Mouse (Mus musculus) heart, embryonic 16.5 days (tissue): ENCODE results near the gene Mgat1. TPM values are rescaled to one million over a fixed set of nuclear protein-coding genes. Genes with fewer than 3 reads are reported as not detected.
A peak's percentile ranks its signal among the peaks of the same experiment; 100 is the strongest.

Source experiments
- ATAC-seq: fragments of 200-750 bp; cut with Nextera tagmentation; replicated peaks from 2 replicates; pipeline ENCODE4 v1.8.0; 2017; ENCODE audit warnings: moderate number of reproducible peaks; ENCODE audit not compliant: insufficient read depth, low FRiP score; ENCODE audit errors: extremely low read depth
- H3K27ac ChIP-seq: fragments of 300-500 bp; sonication (generic); 2 replicates; pipeline ENCODE4 v1.5.1; 2014; ENCODE audit warnings: mild to moderate bottlenecking, low read length, control low read depth, moderate library complexity
- H3K27me3 ChIP-seq: fragments of 300-500 bp; sonication (generic); 2 replicates; pipeline ENCODE4 v1.6.1; 2014; ENCODE audit warnings: low read length, mixed read lengths; ENCODE audit not compliant: control insufficient read depth, insufficient read depth
- H3K36me3 ChIP-seq: fragments of 300-500 bp; sonication (generic); 2 replicates; pipeline ENCODE4 v1.6.1; 2014; ENCODE audit not compliant: control insufficient read depth, insufficient read depth
- H3K4me1 ChIP-seq: fragments of 300-500 bp; sonication (generic); 2 replicates; pipeline ENCODE4 v1.6.1; 2014; ENCODE audit warnings: low read length, mixed read lengths; ENCODE audit not compliant: control insufficient read depth, insufficient read depth
- H3K4me2 ChIP-seq: fragments of 300-500 bp; sonication (generic); 2 replicates; pipeline ENCODE4 v1.6.1; 2014; ENCODE audit warnings: low read depth, mild to moderate bottlenecking, control low read depth, low read length
- H3K4me3 ChIP-seq: fragments of 300-500 bp; sonication (generic); 2 replicates; pipeline ENCODE4 v1.5.1; 2014; ENCODE audit warnings: mild to moderate bottlenecking, control low read depth, low read length
- H3K9ac ChIP-seq: fragments of 300-500 bp; sonication (generic); 2 replicates; pipeline ENCODE4 v1.6.1; 2014; ENCODE audit warnings: low read length, control low read depth
- H3K9me3 ChIP-seq: fragments of 300-500 bp; sonication (generic); replicated peaks from 2 replicates; pipeline ENCODE4 v1.6.1; 2016; ENCODE audit warnings: low read length; ENCODE audit not compliant: control insufficient read depth
- WGBS: fragments of 180-500 bp; shearing (Covaris S2); extraction: QIAGEN DNeasy Blood & Tissue Kit; methylation state at CpG from one replicate; pipeline ENCODE4 v1.1.7; 2014; 5-methylcytosine and 5-hydroxymethylcytosine counted together
- polyA plus RNA-seq: library from polyadenylated mRNA; unstranded; fragments of >200 nt; fragmentation: Nextera tagmentation; extraction: Ambion mirVana; gene quantifications from 2 replicates; pipeline ENCODE4 v1.2.1, GENCODE M21; 2015

Gene Mgat1
- polyA plus RNA-seq, 1 experiment from 2014 or later, result 57.4 TPM

GRCm38 (mm10) chr11:49203771-49204497 is 40.1 kb upstream of the Mgat1 start:
- H3K4me3 ChIP-seq, result peak overlapping the region; percentile 93
- no peaks in the 10 kb centered on the region for H3K9me3 ChIP-seq
- peak overlapping the region; percentile 100 for H3K27ac ChIP-seq
- no peaks in the 10 kb centered on the region for H3K27me3 ChIP-seq
- peak overlapping the region; percentile 93 for H3K4me2 ChIP-seq
- ATAC-seq, result peak; percentile 62
- H3K4me1 ChIP-seq, result peaks cover 20% of the 10 kb centered on the region
- H3K9ac ChIP-seq, result peak overlapping the region; percentile 98
- no peaks in the 10 kb centered on the region; the same call in 1 of the 2 replicates for H3K36me3 ChIP-seq
- WGBS, result under 1% methylated on average over 24 of the region's 24 CpGs

GRCm38 (mm10) chr11:49205080-49205590 is 38.9 kb upstream of the Mgat1 start:
- Histone ChIP-seq H3K27me3 (no peaks in the 10 kb centered on the region), H3K4me1 (peaks cover 24% of the 10 kb centered on the region), H3K4me2 (peak overlapping the region; percentile 93), H3K9me3 (no peaks in the 10 kb centered on the region), H3K27ac (no peak overlapping the region), H3K36me3 (no peaks in the 10 kb centered on the region; the same call in 1 of the 2 replicates), H3K9ac (no peak overlapping the region), H3K4me3 (peak overlapping the region; percentile 93; the same call in 1 of the 2 replicates)
- 60% methylated on average over 6 of the region's 6 CpGs for WGBS
- ATAC-seq, result no peak

- 97% methylated on average over 1 of the region's 1 CpGs for WGBS
- no peaks in the 10 kb centered on the region for H3K27me3 ChIP-seq
- H3K9ac ChIP-seq, result no peak overlapping the region
- no peak for ATAC-seq
- no peaks in the 10 kb centered on the region; the same call in 1 of the 2 replicates for H3K36me3 ChIP-seq
- H3K4me2 ChIP-seq, result no peak overlapping the region
- peaks cover 18% of the 10 kb centered on the region for H3K4me1 ChIP-seq
- H3K9me3 ChIP-seq, result no peaks in the 10 kb centered on the region
- H3K27ac ChIP-seq, result no peak overlapping the region
- no peak overlapping the region for H3K4me3 ChIP-seq
Observed at GRCm38 (mm10) chr11:49207495-49207894, 36.5 kb upstream of the Mgat1 start.

- Histone ChIP-seq H3K36me3 (peaks cover 36% of the 10 kb centered on the region), H3K4me1 (peaks cover 4% of the 10 kb centered on the region; the same call in 1 of the 2 replicates)
- ATAC-seq, result no peak
Observed at GRCm38 (mm10) chr11:49212577-49212976, 31.4 kb upstream of the Mgat1 start.

GRCm38 (mm10) chr11:49213505-49213904 is 30.5 kb upstream of the Mgat1 start:
- 94% methylated on average over 1 of the region's 1 CpGs for WGBS
- no peaks in the 10 kb centered on the region for H3K9me3 ChIP-seq
- no peak overlapping the region for H3K4me2 ChIP-seq
- H3K4me1 ChIP-seq, result peaks cover 4% of the 10 kb centered on the region; the same call in 1 of the 2 replicates
- H3K27me3 ChIP-seq, result no peaks in the 10 kb centered on the region
- no peak for ATAC-seq
- peaks cover 36% of the 10 kb centered on the region for H3K36me3 ChIP-seq
- no peak overlapping the region for H3K9ac ChIP-seq
- H3K4me3 ChIP-seq, result no peak overlapping the region
- H3K27ac ChIP-seq, result no peak overlapping the region

More at GRCm38 (mm10) chr11:49212577-49212976, 31.4 kb upstream of the Mgat1 start:
- H3K27ac ChIP-seq, result no peak overlapping the region
- H3K9me3 ChIP-seq, result no peaks in the 10 kb centered on the region
- no peaks in the 10 kb centered on the region for H3K27me3 ChIP-seq
- H3K4me2 ChIP-seq, result no peak overlapping the region
- H3K4me3 ChIP-seq, result no peak overlapping the region
- H3K9ac ChIP-seq, result no peak overlapping the region

GRCm38 (mm10) chr11:49219271-49219670 is 24.7 kb upstream of the Mgat1 start:
- 97% methylated on average over 2 of the region's 2 CpGs for whole genome bisulfite sequencing
- Histone ChIP-seq H3K27ac (no peak overlapping the region), H3K27me3 (no peaks in the 10 kb centered on the region), H3K9ac (no peak overlapping the region), H3K4me1 (no peaks in the 10 kb centered on the region), H3K9me3 (no peaks in the 10 kb centered on the region), H3K36me3 (peaks cover 30% of the 10 kb centered on the region), H3K4me2 (no peak overlapping the region), H3K4me3 (no peak overlapping the region)
- no peak for ATAC-seq

- no peak overlapping the region for H3K4me2 ChIP-seq
- H3K9me3 ChIP-seq, result no peaks in the 10 kb centered on the region
- no peak overlapping the region for H3K4me3 ChIP-seq
- no peak overlapping the region for H3K9ac ChIP-seq
- no peaks in the 10 kb centered on the region for H3K4me1 ChIP-seq
- no peak overlapping the region for H3K27ac ChIP-seq
- no peaks in the 10 kb centered on the region for H3K36me3 ChIP-seq
- WGBS, result 71% methylated on average over 1 of the region's 1 CpGs
- ATAC-seq, result no peak
- H3K27me3 ChIP-seq, result no peaks in the 10 kb centered on the region
Observed at GRCm38 (mm10) chr11:49224455-49224854, 19.5 kb upstream of the Mgat1 start.

GRCm38 (mm10) chr11:49232781-49233180 is 11.2 kb upstream of the Mgat1 start:
- no peak overlapping the region for H3K4me2 ChIP-seq
- no peak overlapping the region for H3K4me3 ChIP-seq
- no peaks in the 10 kb centered on the region for H3K36me3 ChIP-seq
- H3K9ac ChIP-seq, result no peak overlapping the region
- no peak overlapping the region for H3K27ac ChIP-seq
- 68% methylated on average over 3 of the region's 3 CpGs for WGBS
- no peak for ATAC-seq
- H3K27me3 ChIP-seq, result no peaks in the 10 kb centered on the region
- H3K4me1 ChIP-seq, result no peaks in the 10 kb centered on the region
- no peaks in the 10 kb centered on the region for H3K9me3 ChIP-seq

- Histone ChIP-seq H3K4me3 (no peak overlapping the region), H3K27ac (no peak overlapping the region), H3K27me3 (no peaks in the 10 kb centered on the region), H3K9ac (no peak overlapping the region), H3K9me3 (no peaks in the 10 kb centered on the region), H3K4me2 (no peak overlapping the region), H3K36me3 (no peaks in the 10 kb centered on the region), H3K4me1 (no peaks in the 10 kb centered on the region)
- no peak for ATAC-seq
- WGBS, result 65% methylated on average over 3 of the region's 3 CpGs
Observed at GRCm38 (mm10) chr11:49235459-49236207, 8.4 kb upstream of the Mgat1 start.
